Mouse (Mus musculus): ENCODE measurements around the gene Prss22. TPM values are rescaled to one million over a fixed set of nuclear protein-coding genes. Genes with fewer than 3 reads are reported as not detected.

Gene Prss22
- polyA plus RNA-seq, 1 experiment from 2014 or later = 3.0 TPM

DNA sequence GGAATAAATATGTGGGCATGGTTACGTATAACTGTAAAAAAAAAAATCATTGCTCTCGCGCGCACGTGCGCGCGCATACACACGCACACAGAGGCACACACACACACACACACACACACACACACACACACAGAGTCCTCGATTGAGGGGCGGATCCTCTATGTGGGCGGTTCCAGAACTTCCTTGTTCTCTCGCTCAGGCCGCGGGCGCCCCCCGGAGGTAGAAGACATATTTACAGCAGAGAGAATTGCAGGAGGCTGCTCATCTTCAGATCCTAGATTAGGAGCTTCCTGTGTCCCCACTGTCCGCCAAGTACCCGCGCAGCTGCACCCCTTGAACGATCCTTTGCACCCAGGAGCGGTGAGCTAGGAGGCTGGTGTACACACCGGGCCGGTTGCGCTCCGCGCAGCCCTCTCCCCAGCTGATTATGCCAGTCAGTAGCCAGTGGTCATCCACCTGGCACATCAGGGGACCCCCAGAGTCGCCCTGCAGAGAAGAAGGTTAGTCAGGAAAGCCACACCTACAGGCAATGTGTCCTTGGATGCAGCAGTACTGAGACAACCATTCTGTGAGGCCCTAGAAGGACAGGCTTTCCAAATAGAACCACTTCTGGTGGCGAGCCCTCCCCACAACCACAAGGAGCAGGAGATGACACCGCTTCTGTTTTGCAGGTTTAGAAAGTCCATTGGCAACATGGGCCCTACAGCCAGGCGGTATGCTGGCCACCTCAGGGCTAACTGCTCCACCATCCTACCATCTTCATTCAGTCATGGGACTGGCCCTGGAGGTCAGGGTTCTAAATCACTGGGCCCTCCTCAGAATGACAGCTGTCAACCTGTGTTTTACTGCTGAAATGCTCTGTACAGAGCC, 4.1 kb downstream of the Prss22 start:
- H3K27me3 ChIP-seq (replicated peaks; ENCODE audit: low read depth, poor library complexity, severe bottlenecking) = peaks cover 12% of the 10 kb centered on the region
- H3K36me3 ChIP-seq (replicated peaks) = no peaks in the 10 kb centered on the region
- no peaks in the 10 kb centered on the region for H3K9me3 ChIP-seq
- peak overlapping the region; percentile 67 for H3K27ac ChIP-seq (replicated peaks)
- 13% methylated on average over 31 of the region's 31 CpGs for whole genome bisulfite sequencing
- H3K4me3 ChIP-seq = peak overlapping the region; percentile 49
- DNase-seq (ENCODE audit: low spot score) = peak; percentile 92
- peaks cover 25% of the 10 kb centered on the region for H3K4me1 ChIP-seq

DNA sequence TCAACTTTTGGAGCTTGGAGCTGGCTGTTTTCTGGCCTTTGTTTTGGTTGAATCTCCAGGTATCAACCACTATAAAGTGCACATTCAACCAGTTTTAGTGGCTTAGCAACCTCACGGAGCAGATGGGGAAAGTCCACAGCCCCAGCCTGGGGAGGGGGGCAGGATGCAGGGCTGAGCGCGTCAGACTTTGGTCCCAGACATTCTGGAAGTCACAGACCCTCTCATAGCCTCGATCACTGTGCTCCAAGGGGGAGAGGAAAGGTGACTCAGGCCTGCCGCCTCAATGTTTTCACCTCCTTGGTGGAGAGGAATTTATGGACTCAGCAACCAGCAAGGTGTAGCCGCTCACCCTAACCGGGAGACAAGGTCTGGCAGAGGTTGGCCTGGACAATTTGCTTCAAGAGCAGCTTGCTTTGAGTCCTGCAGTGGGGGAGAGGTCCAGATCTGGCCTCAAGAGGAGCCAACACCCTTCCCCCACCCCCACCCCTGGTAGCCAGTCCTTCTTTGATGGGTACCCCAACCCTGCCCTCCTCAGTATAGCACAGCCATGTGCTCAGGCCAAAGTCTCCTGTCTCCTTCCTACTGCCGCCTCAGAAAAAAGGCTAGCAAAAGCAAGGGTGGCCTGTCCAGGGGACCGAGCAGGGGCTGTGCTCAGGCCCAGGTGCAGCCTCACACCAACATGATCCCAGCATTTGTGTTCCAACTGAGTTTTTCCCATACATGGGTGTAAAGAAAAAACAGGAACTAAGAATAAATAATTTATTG, 4.9 kb downstream of the Prss22 start:
- peaks cover 15% of the 10 kb centered on the region for H3K27me3 ChIP-seq (replicated peaks; ENCODE audit: low read depth, poor library complexity, severe bottlenecking)
- no peaks in the 10 kb centered on the region for H3K9me3 ChIP-seq
- H3K36me3 ChIP-seq (replicated peaks) = no peaks in the 10 kb centered on the region
- WGBS = 68% methylated on average over 9 of the region's 9 CpGs
- peaks cover 25% of the 10 kb centered on the region for H3K4me1 ChIP-seq
- peak overlapping the region; percentile 67 for H3K27ac ChIP-seq (replicated peaks)
- H3K4me3 ChIP-seq = peak overlapping the region; percentile 49
- DNase-seq (ENCODE audit: low spot score) = no peak

- no peaks in the 10 kb centered on the region for H3K36me3 ChIP-seq (replicated peaks)
- H3K4me3 ChIP-seq = no peak overlapping the region
- peaks cover 10% of the 10 kb centered on the region for H3K27me3 ChIP-seq (replicated peaks; ENCODE audit: low read depth, poor library complexity, severe bottlenecking)
- peaks cover 15% of the 10 kb centered on the region for H3K4me1 ChIP-seq
- DNase-seq (ENCODE audit: low spot score) = no peak
- no peak overlapping the region for H3K27ac ChIP-seq (replicated peaks)
- no peaks in the 10 kb centered on the region for H3K9me3 ChIP-seq
- WGBS = 49% methylated on average over 2 of the region's 2 CpGs
Measured at GRCm38 (mm10) chr17:23989802-23990201, 8.1 kb downstream of the Prss22 start.

- H3K4me3 ChIP-seq = no peak overlapping the region
- 69% methylated on average over 1 of the region's 1 CpGs for WGBS
- H3K36me3 ChIP-seq (replicated peaks) = no peaks in the 10 kb centered on the region
- H3K27me3 ChIP-seq (replicated peaks; ENCODE audit: low read depth, poor library complexity, severe bottlenecking) = 0 out of 2 replicates have a peak, but pooled peaks cover 2% of the 10 kb centered on the region
- no peak for DNase-seq (ENCODE audit: low spot score)
- no peaks in the 10 kb centered on the region for H3K9me3 ChIP-seq
- H3K27ac ChIP-seq (replicated peaks) = no peak overlapping the region
- peaks cover 13% of the 10 kb centered on the region for H3K4me1 ChIP-seq
Measured at GRCm38 (mm10) chr17:23984989-23985388, 12.9 kb downstream of the Prss22 start.

DNA sequence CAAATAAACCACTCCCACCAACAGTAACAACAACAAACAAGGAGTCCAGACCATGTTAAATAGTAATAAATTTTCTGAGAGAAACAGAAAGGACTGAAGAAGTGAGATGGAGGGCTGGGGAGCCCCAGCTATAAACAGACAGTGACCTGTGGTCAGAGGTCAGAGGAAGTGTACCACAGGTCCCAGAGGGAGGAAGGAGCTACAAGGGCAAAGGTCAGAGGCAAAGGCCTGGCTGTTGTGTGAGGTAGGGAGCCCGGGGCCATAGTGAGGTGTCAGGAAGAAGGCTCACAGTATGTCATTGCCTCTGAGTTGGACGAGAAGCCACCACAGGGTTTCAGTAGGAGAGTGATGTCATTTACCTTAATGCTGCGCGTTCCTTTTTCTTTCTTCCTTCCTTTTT, 15.0 kb downstream of the Prss22 start:
- no peaks in the 10 kb centered on the region for H3K27me3 ChIP-seq (replicated peaks; ENCODE audit: low read depth, poor library complexity, severe bottlenecking)
- no peaks in the 10 kb centered on the region for H3K9me3 ChIP-seq
- H3K27ac ChIP-seq (replicated peaks) = no peak overlapping the region
- 48% methylated on average over 4 of the region's 4 CpGs for WGBS
- H3K36me3 ChIP-seq (replicated peaks) = no peaks in the 10 kb centered on the region
- no peak for DNase-seq (ENCODE audit: low spot score)
- no peak overlapping the region for H3K4me3 ChIP-seq
- peaks cover 13% of the 10 kb centered on the region for H3K4me1 ChIP-seq

GRCm38 (mm10) chr17:23980297-23980909, 17.5 kb downstream of the Prss22 start, which contains the start of gene Prss30:
Prss30 (minus strand) TSS chr17:23980566.
- DNase-seq (ENCODE audit: low spot score) = no peak
- Histone ChIP-seq H3K4me3 (no peak within 1 kb of the TSS), H3K27me3 (replicated peaks; ENCODE audit: low read depth, poor library complexity, severe bottlenecking) (no peaks in the 10 kb centered on the region), H3K27ac (replicated peaks) (no peak within 1 kb of the TSS), H3K36me3 (replicated peaks) (no peaks in the 10 kb centered on the region), H3K4me1 (peaks cover 13% of the 10 kb centered on the region), H3K9me3 (no peaks in the 10 kb centered on the region)
- 82% methylated on average over 10 of the region's 10 CpGs for WGBS

- H3K36me3 ChIP-seq (replicated peaks) = no peaks in the 10 kb centered on the region
- no peak for DNase-seq (ENCODE audit: low spot score)
- peaks cover 13% of the 10 kb centered on the region for H3K4me1 ChIP-seq
- WGBS = 64% methylated on average over 3 of the region's 3 CpGs
- no peak overlapping the region for H3K4me3 ChIP-seq
- no peaks in the 10 kb centered on the region for H3K9me3 ChIP-seq
- no peak overlapping the region for H3K27ac ChIP-seq (replicated peaks)
- no peaks in the 10 kb centered on the region for H3K27me3 ChIP-seq (replicated peaks; ENCODE audit: low read depth, poor library complexity, severe bottlenecking)
Measured at GRCm38 (mm10) chr17:23979471-23979870, 18.4 kb downstream of the Prss22 start.

DNA sequence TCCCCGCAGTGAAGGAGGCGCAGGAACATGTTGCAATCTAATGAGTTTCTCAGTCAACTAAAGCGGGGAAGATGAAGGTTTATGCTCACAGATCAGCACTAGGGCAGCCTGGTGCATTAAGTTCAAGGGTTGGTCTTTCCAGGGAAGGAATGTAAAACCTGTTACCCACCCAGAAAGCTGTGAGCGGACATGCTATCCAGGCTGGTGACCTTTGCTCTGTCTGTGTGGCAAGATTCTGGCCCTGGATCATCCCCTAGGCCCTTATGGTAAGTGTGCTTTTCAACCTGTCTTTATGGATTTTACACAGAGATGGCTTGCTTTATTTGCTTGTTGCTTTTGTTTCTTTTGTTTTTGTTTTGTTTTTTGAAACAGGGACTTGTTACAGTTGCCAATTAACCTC, 21.2 kb downstream of the Prss22 start:
- no peak overlapping the region for H3K27ac ChIP-seq (replicated peaks)
- H3K27me3 ChIP-seq (replicated peaks; ENCODE audit: low read depth, poor library complexity, severe bottlenecking) = no peaks in the 10 kb centered on the region
- peaks cover 3% of the 10 kb centered on the region; the same call in 1 of the 2 replicates for H3K4me1 ChIP-seq
- H3K36me3 ChIP-seq (replicated peaks) = no peaks in the 10 kb centered on the region
- H3K4me3 ChIP-seq = no peak overlapping the region
- 81% methylated on average over 4 of the region's 4 CpGs for WGBS
- DNase-seq (ENCODE audit: low spot score) = no peak
- H3K9me3 ChIP-seq = no peaks in the 10 kb centered on the region

GRCm38 (mm10) chr17:23971315-23971714, 26.6 kb downstream of the Prss22 start:
- Histone ChIP-seq H3K27ac (replicated peaks) (no peak overlapping the region), H3K9me3 (no peaks in the 10 kb centered on the region), H3K4me3 (no peak overlapping the region), H3K27me3 (replicated peaks; ENCODE audit: low read depth, poor library complexity, severe bottlenecking) (no peaks in the 10 kb centered on the region), H3K4me1 (0 out of 2 replicates have a peak, but pooled peaks cover 3% of the 10 kb centered on the region), H3K36me3 (replicated peaks) (no peaks in the 10 kb centered on the region)
- 81% methylated on average over 9 of the region's 9 CpGs for WGBS
- no peak for DNase-seq (ENCODE audit: low spot score)

- Histone ChIP-seq H3K27ac (replicated peaks) (no peak overlapping the region), H3K36me3 (replicated peaks) (no peaks in the 10 kb centered on the region), H3K4me1 (no peaks in the 10 kb centered on the region), H3K4me3 (no peak overlapping the region), H3K9me3 (no peaks in the 10 kb centered on the region), H3K27me3 (replicated peaks; ENCODE audit: low read depth, poor library complexity, severe bottlenecking) (no peaks in the 10 kb centered on the region)
- peak; percentile 75 for DNase-seq (ENCODE audit: low spot score)
- WGBS = 3% methylated on average over 1 of the region's 1 CpGs
Measured at GRCm38 (mm10) chr17:23969231-23969630, 28.7 kb downstream of the Prss22 start.

GRCm38 (mm10) chr17:23968780-23969179, 29.1 kb downstream of the Prss22 start:
- H3K27me3 ChIP-seq (replicated peaks; ENCODE audit: low read depth, poor library complexity, severe bottlenecking) = no peaks in the 10 kb centered on the region
- 46% methylated on average over 2 of the region's 2 CpGs for WGBS
- no peak overlapping the region for H3K4me3 ChIP-seq
- H3K27ac ChIP-seq (replicated peaks) = no peak overlapping the region
- no peaks in the 10 kb centered on the region for H3K4me1 ChIP-seq
- H3K9me3 ChIP-seq = no peaks in the 10 kb centered on the region
- no peaks in the 10 kb centered on the region for H3K36me3 ChIP-seq (replicated peaks)
- no peak for DNase-seq (ENCODE audit: low spot score)

GRCm38 (mm10) chr17:23966658-23967401, 31.1 kb downstream of the Prss22 start:
- H3K9me3 ChIP-seq = no peaks in the 10 kb centered on the region
- H3K27me3 ChIP-seq (replicated peaks; ENCODE audit: low read depth, poor library complexity, severe bottlenecking) = no peaks in the 10 kb centered on the region
- no peak overlapping the region for H3K4me3 ChIP-seq
- H3K36me3 ChIP-seq (replicated peaks) = no peaks in the 10 kb centered on the region
- no peak overlapping the region for H3K27ac ChIP-seq (replicated peaks)
- no peak for DNase-seq (ENCODE audit: low spot score)
- no peaks in the 10 kb centered on the region for H3K4me1 ChIP-seq
- 82% methylated on average over 10 of the region's 10 CpGs for WGBS

Measured in embryonic facial prominence, embryonic 10.5 days (tissue).